Mouse (Mus musculus) lung, postnatal 0 days (tissue): Measurements from ENCODE around the gene Dpy19l3.
A peak's percentile ranks its signal among the peaks of the same experiment; 100 is the strongest.

ENCODE experiments used
- CTCF ChIP-seq: IDR thresholded peaks from 2 replicates; pipeline ENCODE4 v1.5.1; 2016; ENCODE audit warnings: antibody characterized with exemption, mild to moderate bottlenecking
- EP300 ChIP-seq: IDR thresholded peaks from 2 replicates; pipeline ENCODE4 v1.6.1; 2016; ENCODE audit warnings: antibody characterized with exemption, mild to moderate bottlenecking, control low read depth

- TF ChIP-seq EP300 = no peak
- peak; percentile 62 for TF ChIP-seq CTCF
Observed at GRCm38 (mm10) chr7:35759602-35760001, 5.3 kb upstream of the Dpy19l3 start.
